Mouse (Mus musculus): ENCODE measurements at regions not wholly inside any gene's neighbourhood (a gene's known extent, or its start where the extent isn't known, plus 50 kb on each side); places are given as distances from the start of the nearest gene placed in this dataset.
A peak's percentile ranks its signal among the peaks of the same experiment; 100 is the strongest.

DNA sequence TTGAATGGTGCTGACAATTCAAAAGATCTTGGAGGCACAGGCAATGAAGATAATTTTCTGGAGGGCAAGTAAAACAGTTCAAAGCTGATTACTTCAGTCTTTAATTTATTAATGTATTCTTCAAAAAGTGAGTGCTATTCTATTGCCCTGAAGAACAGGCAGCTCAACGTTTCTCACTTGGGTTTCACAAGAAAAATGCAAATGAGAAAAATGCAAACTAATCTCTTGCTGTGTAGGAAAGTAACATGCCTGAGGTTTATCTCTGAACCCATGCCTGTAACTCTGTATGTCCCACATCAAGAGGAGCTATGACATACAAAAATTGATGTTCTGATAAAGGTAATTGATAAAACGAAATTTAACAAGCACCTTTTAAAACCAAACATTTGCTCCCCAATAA lies 316.8 kb upstream of the Ccdc54 start:
- no peak overlapping the region for H3K4me2 ChIP-seq (ENCODE audit: low read length)
- no peaks in the 10 kb centered on the region for H3K36me3 ChIP-seq (ENCODE audit: control insufficient read depth, insufficient read depth, low read length)
- H3K27ac ChIP-seq (ENCODE audit: low read length) = no peak overlapping the region
- WGBS = 41% methylated on average over 2 of the region's 2 CpGs
- H3K4me3 ChIP-seq (ENCODE audit: low read depth, low read length) = no peak overlapping the region
- H3K4me1 ChIP-seq (ENCODE audit: control insufficient read depth, insufficient read depth, low read length) = no peaks in the 10 kb centered on the region
- no peaks in the 10 kb centered on the region for H3K9me3 ChIP-seq (replicated peaks; ENCODE audit: control insufficient read depth, low read length, poor library complexity, severe bottlenecking)
- peak; percentile 64 for ATAC-seq
- H3K9ac ChIP-seq (ENCODE audit: low read depth, low read length) = no peak overlapping the region
- no peaks in the 10 kb centered on the region for H3K27me3 ChIP-seq (ENCODE audit: control insufficient read depth, insufficient read depth, low read depth, low read length)

DNA sequence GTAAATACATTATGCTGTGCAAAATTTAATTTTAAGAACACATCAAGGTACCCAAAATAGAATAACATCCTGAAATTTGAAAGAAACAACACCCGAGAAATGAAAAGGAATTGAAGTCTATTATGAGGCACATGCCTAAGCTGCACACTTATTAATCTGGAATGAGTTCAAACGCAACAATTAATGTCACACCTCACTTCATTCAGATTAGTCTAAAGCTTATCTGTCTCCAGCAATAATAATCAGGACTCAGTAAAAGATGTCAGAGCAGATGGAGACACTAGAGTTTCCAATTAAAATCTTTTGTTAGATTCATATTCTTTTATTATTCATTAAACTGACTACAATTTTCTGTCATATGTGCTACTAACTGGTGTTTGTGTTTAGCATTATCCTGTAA lies 308.2 kb upstream of the Ccdc54 start:
- H3K4me3 ChIP-seq (ENCODE audit: low read depth, low read length) = no peak overlapping the region
- H3K36me3 ChIP-seq (ENCODE audit: control insufficient read depth, insufficient read depth, low read length) = no peaks in the 10 kb centered on the region
- H3K9me3 ChIP-seq (replicated peaks; ENCODE audit: control insufficient read depth, low read length, poor library complexity, severe bottlenecking) = no peaks in the 10 kb centered on the region
- H3K4me1 ChIP-seq (ENCODE audit: control insufficient read depth, insufficient read depth, low read length) = no peaks in the 10 kb centered on the region
- WGBS = 53% methylated on average over 2 of the region's 2 CpGs
- H3K4me2 ChIP-seq (ENCODE audit: low read length) = no peak overlapping the region
- H3K27me3 ChIP-seq (ENCODE audit: control insufficient read depth, insufficient read depth, low read depth, low read length) = no peaks in the 10 kb centered on the region
- H3K9ac ChIP-seq (ENCODE audit: low read depth, low read length) = no peak overlapping the region
- no peak for ATAC-seq
- H3K27ac ChIP-seq (ENCODE audit: low read length) = no peak overlapping the region

DNA sequence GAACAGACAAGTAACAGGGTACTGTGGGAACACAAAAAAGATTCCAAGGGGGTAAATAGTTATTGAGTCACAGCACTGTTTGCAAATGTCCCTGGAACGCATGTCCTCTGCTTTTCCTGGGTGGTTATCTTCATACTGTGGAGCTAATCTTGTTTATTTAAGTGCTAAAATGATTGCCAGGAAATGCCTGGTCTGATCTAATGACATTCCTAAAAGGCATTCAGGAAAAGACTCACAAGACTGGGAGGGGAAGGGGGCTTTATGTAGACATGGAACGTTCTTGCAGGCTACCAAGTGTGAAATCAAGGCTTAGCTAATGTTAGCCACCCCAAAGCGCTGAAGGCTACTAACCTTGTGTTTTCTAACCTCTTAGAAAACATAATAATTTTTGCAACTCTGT lies 287.0 kb upstream of the Ccdc54 start:
- no peak for ATAC-seq
- no peak overlapping the region for H3K9ac ChIP-seq (ENCODE audit: low read depth, low read length)
- 57% methylated on average over 3 of the region's 3 CpGs for WGBS

DNA sequence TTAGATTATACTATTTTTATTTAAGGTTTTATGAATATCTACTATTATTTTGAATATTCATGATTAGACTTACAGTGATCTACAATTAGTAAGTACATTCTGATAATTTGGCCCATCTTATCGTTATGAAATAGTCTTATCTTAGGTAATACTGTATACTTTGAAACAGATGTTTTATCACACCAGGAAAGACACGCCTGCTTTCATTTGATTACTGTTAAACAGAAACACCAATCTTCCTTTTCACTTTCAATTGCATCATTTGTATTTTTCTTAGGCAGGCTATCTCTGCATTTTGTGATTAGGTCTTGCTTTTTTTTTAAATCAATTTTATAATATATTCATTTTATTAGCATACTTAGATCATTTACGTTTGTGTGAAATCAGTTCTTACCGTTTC lies 280.4 kb upstream of the Ccdc54 start:
- Histone ChIP-seq H3K27ac (ENCODE audit: low read length) (no peak overlapping the region), H3K9me3 (replicated peaks; ENCODE audit: control insufficient read depth, low read length, poor library complexity, severe bottlenecking) (no peaks in the 10 kb centered on the region), H3K36me3 (ENCODE audit: control insufficient read depth, insufficient read depth, low read length) (no peaks in the 10 kb centered on the region), H3K27me3 (ENCODE audit: control insufficient read depth, insufficient read depth, low read depth, low read length) (no peaks in the 10 kb centered on the region), H3K9ac (ENCODE audit: low read depth, low read length) (no peak overlapping the region), H3K4me3 (ENCODE audit: low read depth, low read length) (no peak overlapping the region), H3K4me2 (ENCODE audit: low read length) (no peak overlapping the region), H3K4me1 (ENCODE audit: control insufficient read depth, insufficient read depth, low read length) (no peaks in the 10 kb centered on the region)
- ATAC-seq = no peak
- WGBS = 79% methylated on average over 4 of the region's 4 CpGs

More for the DNA sequence above, 287.0 kb upstream of the Ccdc54 start:
- Histone ChIP-seq H3K9me3 (replicated peaks; ENCODE audit: control insufficient read depth, low read length, poor library complexity, severe bottlenecking) (no peaks in the 10 kb centered on the region), H3K4me3 (ENCODE audit: low read depth, low read length) (no peak overlapping the region), H3K27ac (ENCODE audit: low read length) (no peak overlapping the region), H3K27me3 (ENCODE audit: control insufficient read depth, insufficient read depth, low read depth, low read length) (no peaks in the 10 kb centered on the region), H3K4me2 (ENCODE audit: low read length) (no peak overlapping the region), H3K36me3 (ENCODE audit: control insufficient read depth, insufficient read depth, low read length) (no peaks in the 10 kb centered on the region), H3K4me1 (ENCODE audit: control insufficient read depth, insufficient read depth, low read length) (no peaks in the 10 kb centered on the region)

DNA sequence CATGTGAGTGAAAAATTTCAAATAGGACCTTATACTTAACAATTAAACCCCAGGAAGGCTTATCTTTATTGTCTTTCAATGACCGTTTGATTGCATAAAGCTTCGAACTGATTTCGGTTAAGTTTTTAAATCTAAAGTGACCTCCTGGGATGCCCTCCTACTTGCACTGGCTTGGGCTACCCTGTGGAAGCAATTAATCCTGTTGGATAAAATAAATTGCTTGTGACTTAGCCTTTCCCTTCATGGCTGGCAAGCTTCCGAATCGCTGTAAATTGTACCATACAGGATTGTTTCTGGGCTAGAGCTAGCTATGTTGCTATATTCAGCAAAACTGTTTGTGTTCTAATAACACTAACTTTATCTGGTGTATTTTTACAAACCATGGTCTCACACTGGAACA lies 272.6 kb upstream of the Ccdc54 start:
- Histone ChIP-seq H3K4me3 (ENCODE audit: low read depth, low read length) (no peak overlapping the region), H3K4me2 (ENCODE audit: low read length) (no peak overlapping the region), H3K36me3 (ENCODE audit: control insufficient read depth, insufficient read depth, low read length) (no peaks in the 10 kb centered on the region), H3K9me3 (replicated peaks; ENCODE audit: control insufficient read depth, low read length, poor library complexity, severe bottlenecking) (no peaks in the 10 kb centered on the region), H3K27ac (ENCODE audit: low read length) (no peak overlapping the region), H3K9ac (ENCODE audit: low read depth, low read length) (no peak overlapping the region), H3K4me1 (ENCODE audit: control insufficient read depth, insufficient read depth, low read length) (no peaks in the 10 kb centered on the region), H3K27me3 (ENCODE audit: control insufficient read depth, insufficient read depth, low read depth, low read length) (no peaks in the 10 kb centered on the region)
- 55% methylated on average over 5 of the region's 5 CpGs for WGBS
- ATAC-seq = no peak

DNA sequence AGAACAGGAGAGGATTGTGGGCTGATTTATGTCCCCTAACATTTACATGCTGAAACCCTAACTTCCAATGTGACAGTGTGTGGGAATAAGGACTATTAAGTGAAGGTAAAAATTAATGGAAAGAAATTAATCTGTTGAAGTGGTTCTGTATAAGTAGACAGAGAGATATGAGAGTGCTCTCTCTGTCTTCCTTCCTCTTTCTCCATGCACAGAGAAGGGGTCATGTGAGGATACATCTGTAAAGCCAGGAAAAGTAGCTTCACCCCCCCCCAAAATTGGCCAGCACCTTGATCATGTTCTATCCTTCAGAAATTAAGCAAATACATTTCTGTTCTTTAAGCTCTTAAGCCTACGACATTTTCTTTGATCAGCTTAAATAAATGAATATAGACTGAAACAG lies 268.6 kb upstream of the Ccdc54 start:
- Histone ChIP-seq H3K4me1 (ENCODE audit: control insufficient read depth, insufficient read depth, low read length) (no peaks in the 10 kb centered on the region), H3K4me3 (ENCODE audit: low read depth, low read length) (no peak overlapping the region), H3K27ac (ENCODE audit: low read length) (no peak overlapping the region), H3K4me2 (ENCODE audit: low read length) (no peak overlapping the region), H3K36me3 (ENCODE audit: control insufficient read depth, insufficient read depth, low read length) (no peaks in the 10 kb centered on the region), H3K27me3 (ENCODE audit: control insufficient read depth, insufficient read depth, low read depth, low read length) (no peaks in the 10 kb centered on the region), H3K9ac (ENCODE audit: low read depth, low read length) (no peak overlapping the region), H3K9me3 (replicated peaks; ENCODE audit: control insufficient read depth, low read length, poor library complexity, severe bottlenecking) (no peaks in the 10 kb centered on the region)
- WGBS = 79% methylated on average over 1 of the region's 1 CpGs
- ATAC-seq = no peak

DNA sequence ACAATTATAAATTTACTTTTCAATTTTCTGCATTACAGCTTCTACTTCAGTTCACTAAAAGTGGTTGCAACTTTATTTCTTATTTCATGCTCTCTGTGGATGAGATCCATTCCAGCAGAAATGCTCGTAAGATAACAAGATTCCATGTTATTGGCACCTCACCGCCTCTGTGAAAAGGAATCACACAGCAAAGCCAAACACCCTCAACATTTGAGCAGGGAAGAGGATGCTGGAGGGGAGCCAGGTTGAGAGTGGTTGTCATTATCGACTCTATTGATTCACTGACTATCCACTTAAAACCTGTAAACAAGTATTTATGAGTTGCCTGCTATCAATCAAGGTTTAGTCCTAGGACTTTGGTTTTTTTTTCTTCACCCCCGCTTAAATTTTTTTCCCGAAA lies 261.1 kb upstream of the Ccdc54 start:
- no peak overlapping the region for H3K27ac ChIP-seq (ENCODE audit: low read length)
- WGBS = 75% methylated on average over 5 of the region's 5 CpGs

DNA sequence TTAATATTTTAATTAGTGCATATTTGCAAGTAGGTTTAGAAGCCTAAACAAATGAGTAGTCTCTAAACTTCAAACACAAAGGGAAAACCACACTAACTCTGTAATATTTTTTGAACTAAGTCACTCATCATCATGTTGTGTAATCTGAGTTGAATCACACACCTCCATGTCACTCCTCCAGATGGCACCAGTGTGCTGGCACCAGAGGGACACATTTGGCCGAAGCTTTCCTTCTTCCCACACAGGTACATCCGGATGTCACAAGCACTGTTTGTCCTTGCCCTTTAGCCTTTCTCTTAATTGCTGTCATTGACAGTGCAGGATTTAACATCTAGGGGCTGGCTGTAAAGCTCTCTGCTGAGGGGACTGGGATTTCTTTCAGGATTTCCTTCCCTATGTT lies 256.7 kb upstream of the Ccdc54 start:
- no peak for ATAC-seq
- no peaks in the 10 kb centered on the region for H3K27me3 ChIP-seq (ENCODE audit: control insufficient read depth, insufficient read depth, low read depth, low read length)
- no peak overlapping the region for H3K4me2 ChIP-seq (ENCODE audit: low read length)
- no peak overlapping the region for H3K27ac ChIP-seq (ENCODE audit: low read length)
- WGBS = 56% methylated on average over 2 of the region's 2 CpGs
- no peaks in the 10 kb centered on the region for H3K9me3 ChIP-seq (replicated peaks; ENCODE audit: control insufficient read depth, low read length, poor library complexity, severe bottlenecking)
- H3K4me1 ChIP-seq (ENCODE audit: control insufficient read depth, insufficient read depth, low read length) = no peaks in the 10 kb centered on the region
- no peaks in the 10 kb centered on the region for H3K36me3 ChIP-seq (ENCODE audit: control insufficient read depth, insufficient read depth, low read length)
- H3K4me3 ChIP-seq (ENCODE audit: low read depth, low read length) = no peak overlapping the region
- no peak overlapping the region for H3K9ac ChIP-seq (ENCODE audit: low read depth, low read length)

More for the DNA sequence above, 261.1 kb upstream of the Ccdc54 start:
- Histone ChIP-seq H3K4me2 (ENCODE audit: low read length) (no peak overlapping the region), H3K27me3 (ENCODE audit: control insufficient read depth, insufficient read depth, low read depth, low read length) (no peaks in the 10 kb centered on the region), H3K36me3 (ENCODE audit: control insufficient read depth, insufficient read depth, low read length) (no peaks in the 10 kb centered on the region), H3K9me3 (replicated peaks; ENCODE audit: control insufficient read depth, low read length, poor library complexity, severe bottlenecking) (no peaks in the 10 kb centered on the region), H3K4me3 (ENCODE audit: low read depth, low read length) (no peak overlapping the region), H3K9ac (ENCODE audit: low read depth, low read length) (no peak overlapping the region), H3K4me1 (ENCODE audit: control insufficient read depth, insufficient read depth, low read length) (no peaks in the 10 kb centered on the region)
- ATAC-seq = no peak

DNA sequence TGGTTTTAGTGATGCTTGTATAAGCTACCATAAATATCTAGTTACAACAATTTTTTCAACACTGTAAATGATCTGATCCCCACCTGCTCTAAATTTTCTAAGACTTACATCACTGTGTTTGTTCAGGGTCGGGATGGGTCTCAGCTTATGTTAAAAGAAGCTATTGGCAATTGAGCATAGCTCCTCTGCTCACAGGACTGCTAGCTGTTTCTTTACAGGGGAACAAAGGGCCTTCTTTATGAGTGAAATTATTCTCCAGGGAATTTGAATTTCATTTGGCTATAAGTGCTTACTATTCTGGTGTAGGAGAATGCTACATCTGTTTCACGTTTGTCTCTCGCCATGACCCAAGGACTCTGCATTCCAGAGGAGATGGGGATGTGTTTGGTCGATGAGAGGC lies 255.6 kb upstream of the Ccdc54 start:
- Histone ChIP-seq H3K27me3 (ENCODE audit: control insufficient read depth, insufficient read depth, low read depth, low read length) (no peaks in the 10 kb centered on the region), H3K9me3 (replicated peaks; ENCODE audit: control insufficient read depth, low read length, poor library complexity, severe bottlenecking) (no peaks in the 10 kb centered on the region), H3K27ac (ENCODE audit: low read length) (no peak overlapping the region), H3K4me2 (ENCODE audit: low read length) (no peak overlapping the region), H3K4me1 (ENCODE audit: control insufficient read depth, insufficient read depth, low read length) (no peaks in the 10 kb centered on the region), H3K9ac (ENCODE audit: low read depth, low read length) (no peak overlapping the region), H3K36me3 (ENCODE audit: control insufficient read depth, insufficient read depth, low read length) (no peaks in the 10 kb centered on the region), H3K4me3 (ENCODE audit: low read depth, low read length) (no peak overlapping the region)
- 72% methylated on average over 4 of the region's 4 CpGs for WGBS
- ATAC-seq = no peak
